Mouse (Mus musculus) lung, postnatal 14 days (tissue): Measurements from ENCODE around the gene Wdpcp.
"Not testable (repeated sequence)": the region's sequence is repeated elsewhere in the genome, so short reads cannot be mapped to it uniquely, and the experiment has no call there.

Experiments used
- DNase-seq: peaks from one replicate; pipeline ENCODE4 v3.0.0; 2021

Gene Wdpcp

DNA sequence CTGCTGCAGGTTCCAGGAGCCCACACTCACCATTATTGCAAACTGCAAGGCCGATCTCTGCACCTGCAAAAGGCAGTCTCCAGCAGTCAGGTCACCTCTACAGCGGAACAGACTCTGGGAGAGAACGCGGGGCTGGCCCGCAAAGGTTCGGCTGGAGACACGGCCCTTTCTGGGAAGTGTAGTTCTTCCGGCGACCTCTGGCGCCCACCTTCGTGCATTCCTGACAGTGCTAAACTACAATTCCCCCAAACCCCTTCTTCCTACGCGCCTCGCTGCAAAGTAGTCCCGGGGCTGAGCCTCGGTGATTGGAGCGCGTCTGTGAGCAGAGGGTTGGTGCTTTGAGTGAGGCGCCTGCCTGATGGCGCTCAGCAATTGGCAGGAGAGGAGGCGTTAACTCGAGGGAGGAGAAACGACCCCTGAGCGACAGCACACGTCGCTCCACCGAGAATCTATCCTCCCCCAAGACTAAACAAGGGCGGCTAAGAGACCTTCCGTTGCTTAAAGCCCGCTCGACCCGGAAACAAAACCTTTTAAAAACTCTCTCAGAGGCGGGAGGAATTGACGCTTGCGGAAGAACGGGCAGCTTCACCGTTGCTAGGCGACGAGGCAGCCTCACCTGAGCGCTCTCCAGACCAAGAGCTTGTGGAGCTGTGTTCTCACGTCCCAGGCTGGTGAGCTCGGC, at the start of gene Wdpcp, which contains the start of gene Mdh1:
Wdpcp (plus strand) TSS at position 536 of the 682 bp plus-strand sequence.
Mdh1 (minus strand) TSS at position 668 of the 682 bp plus-strand sequence.
- DNase-seq, result peak; percentile 91

DNA sequence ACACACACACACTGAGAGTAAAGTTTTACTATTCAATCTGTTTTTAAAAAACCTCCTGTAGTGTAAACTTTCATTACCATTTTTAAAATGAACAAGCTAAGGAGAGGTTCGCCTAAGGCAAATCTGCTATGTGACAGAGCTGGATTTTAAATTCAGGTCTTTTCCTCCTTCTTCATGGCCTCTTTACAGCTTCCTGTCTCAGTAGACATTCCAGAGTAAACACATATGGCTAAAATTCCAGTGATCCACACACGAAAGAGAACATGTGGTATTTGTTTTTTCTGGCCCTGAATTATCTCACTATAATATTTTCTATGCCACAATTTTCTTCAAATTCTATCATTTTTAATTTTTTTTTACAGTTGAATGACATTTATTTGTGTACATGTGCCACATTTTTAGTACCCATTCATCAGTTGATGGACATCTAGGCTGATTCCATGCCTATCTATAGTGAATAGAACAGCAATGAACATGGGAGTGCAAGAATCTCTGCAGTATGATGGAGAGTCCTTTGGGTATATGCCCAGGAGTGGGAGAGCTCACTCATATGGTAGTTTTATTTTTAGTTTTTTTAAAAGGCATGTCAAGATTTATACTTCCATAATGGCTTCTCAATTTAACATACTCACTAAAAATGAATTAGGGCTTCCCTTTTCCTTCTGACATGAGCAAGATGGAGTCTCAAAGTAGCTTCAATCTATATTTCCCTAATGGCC, 43.2 kb upstream of the Wdpcp start:
- DNase-seq, result no peak

DNA sequence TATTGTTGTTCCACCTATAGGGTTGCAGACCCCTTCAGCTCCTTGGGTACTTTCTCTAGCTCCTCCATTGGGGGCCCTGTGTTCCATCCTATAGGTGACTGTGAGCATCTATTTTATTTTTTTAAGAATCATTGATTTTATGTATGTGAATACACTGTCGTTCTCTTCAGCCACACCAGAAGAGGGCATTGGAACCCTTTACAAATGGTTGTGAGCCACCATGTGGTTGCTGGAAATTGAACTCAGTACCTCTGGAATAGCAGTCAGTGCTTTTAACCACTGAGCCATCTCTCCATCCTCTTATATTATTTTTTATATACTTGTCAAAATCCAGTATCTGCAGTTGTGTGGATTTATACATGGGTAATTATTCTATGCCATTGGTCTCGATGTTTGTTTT, 41.2 kb upstream of the Wdpcp start:
- DNase-seq, result not testable (repeated sequence)

DNA sequence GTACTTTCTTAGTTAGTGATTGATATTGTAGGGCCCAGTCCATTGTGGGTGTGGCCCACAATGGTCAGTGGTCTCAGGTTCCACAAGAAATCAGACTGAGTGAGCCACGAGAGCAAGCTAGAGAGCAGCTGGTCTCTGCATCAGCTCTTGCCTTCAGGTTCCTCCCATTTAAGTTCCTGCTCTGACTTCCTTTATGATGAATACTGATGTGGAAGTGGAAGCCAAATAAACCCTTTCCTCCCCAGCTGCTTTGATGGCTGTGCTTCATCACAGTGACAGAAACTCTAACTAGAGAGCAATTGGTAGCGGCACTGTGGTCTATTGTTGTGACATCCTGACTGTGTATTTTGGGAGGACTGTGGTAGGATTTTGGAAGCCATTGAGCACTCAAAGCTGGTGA, 32.0 kb upstream of the Wdpcp start:
- no peak for DNase-seq

DNA sequence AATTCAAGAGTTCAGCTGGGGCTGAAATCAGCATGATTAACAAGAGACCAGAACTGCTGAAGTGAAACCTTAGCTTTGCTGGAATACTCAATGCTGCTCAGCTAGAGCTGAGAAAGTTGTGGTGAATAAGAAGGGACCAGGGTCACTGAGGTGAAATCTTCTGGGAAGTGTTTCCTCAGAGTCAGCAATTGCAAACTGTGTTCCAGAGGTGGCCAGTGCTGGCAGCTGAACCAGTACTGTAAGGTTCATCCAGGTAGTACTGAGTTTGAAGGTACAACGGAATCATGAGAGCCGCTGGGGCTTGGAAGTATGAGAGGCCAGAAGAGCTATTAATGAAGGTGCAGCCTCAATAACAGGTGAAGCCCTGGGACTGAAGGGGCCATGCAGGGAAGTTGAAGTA, 31.4 kb upstream of the Wdpcp start:
- no peak for DNase-seq

- no peak for DNase-seq
Observed at GRCm38 (mm10) chr11:21542731-21543130, 29.3 kb upstream of the Wdpcp start.

- no peak for DNase-seq
Observed at GRCm38 (mm10) chr11:21545021-21545420, 27.0 kb upstream of the Wdpcp start.

- DNase-seq, result no peak
Observed at GRCm38 (mm10) chr11:21545951-21546350, 26.1 kb upstream of the Wdpcp start.

GRCm38 (mm10) chr11:21546671-21547070, 25.4 kb upstream of the Wdpcp start:
- DNase-seq, result no peak

DNA sequence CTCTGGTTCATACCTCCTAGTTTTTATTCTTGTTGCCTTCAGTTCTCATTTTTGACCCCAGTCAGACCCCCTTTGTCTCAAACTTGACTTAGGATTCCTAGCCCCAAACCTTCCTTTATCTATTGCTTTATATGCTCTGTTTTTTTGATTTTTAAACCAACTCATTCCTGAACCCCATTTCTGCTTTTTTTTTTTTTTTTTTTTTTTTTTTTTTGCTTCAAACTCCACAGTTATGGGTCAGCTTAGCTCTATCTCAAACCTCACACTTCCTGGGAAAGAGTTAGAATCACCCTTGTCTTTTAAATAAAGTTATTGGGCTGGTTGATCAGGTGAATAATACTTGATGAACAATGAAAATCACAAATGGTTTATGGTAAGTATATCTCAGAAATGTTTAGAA, 24.5 kb upstream of the Wdpcp start:
- no peak for DNase-seq

DNA sequence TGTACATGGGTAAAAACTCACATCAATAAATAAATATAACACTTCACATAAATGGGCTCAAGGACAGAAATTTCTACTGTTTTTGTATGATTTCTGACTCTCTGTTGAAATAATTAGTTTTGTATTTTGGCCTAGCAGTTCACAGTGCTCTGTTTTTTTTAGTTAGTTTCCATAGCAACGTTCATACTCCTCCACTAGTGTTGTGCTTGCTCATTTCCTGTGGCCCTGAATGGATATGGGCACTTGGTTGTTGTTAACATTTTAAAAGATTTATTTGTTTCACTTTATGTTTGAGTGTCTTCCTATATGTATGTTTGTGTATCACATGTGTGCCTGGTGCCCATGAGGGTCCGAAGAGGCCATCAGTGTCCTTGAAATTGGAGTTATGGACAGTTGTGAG, 23.0 kb upstream of the Wdpcp start:
- no peak for DNase-seq

GRCm38 (mm10) chr11:21549754-21550153, 22.3 kb upstream of the Wdpcp start:
- DNase-seq, result no peak

DNA sequence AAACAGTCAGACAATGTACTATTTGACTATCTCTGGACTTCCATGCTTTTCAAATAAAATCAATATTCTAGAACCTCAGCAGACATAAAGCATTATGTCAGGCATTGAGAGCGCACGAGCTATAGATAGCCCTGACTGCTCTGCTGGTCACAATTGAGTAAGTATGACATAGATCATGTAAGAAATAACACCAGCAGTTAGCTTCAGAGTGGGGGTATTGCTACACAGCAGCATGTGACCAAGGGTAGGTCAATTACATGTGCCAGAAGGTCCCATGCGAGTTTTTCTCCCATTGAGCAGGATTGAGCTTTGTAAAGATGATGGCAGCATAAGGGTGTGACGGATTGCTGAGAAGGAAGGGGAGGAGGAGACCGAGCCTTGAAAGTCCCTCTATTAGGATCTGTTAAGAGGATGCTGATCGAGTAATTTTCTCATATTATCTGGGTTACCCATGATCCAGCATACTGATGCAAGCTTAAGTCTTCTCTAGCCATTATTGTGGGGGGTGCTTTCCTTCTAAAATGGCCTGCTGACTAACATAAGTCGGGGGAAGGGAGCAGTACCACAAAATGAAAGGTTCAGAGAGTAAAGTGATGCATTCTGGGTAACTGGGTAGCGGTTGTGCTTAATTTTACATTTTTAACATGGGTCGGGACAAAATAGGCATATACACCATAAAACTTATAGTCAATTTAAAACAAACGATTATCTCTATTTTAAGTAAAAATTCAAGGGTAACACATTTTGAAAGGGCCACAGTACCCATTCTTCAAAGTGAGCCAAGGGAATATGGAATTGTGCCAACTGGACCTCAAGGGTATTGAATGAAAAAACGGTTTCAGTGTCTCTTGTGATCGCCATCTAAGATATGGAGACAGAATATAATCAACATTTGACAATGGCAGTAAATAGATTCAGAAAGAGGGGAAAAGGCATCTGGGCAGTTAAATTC, 21.5 kb upstream of the Wdpcp start:
- DNase-seq, result no peak

DNA sequence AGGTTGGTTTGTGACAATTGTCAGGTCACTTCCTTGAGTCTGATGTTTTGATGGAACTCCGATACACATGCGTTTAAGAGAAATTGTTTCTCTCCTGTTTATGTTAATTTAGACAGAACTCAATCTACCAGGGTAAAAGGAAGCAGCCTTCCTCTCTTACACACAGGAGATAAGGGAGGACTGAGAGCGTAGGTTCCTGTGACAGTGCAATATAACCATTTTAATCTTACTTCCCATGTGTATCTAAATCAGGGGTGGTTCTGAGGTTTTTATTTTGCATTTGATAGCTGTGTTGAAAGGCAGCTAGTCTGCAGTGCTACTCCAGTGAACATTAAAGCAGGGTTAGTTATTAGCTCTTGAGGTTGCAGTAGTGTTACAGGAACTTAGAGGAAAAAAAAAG, 20.0 kb upstream of the Wdpcp start:
- DNase-seq, result no peak

DNA sequence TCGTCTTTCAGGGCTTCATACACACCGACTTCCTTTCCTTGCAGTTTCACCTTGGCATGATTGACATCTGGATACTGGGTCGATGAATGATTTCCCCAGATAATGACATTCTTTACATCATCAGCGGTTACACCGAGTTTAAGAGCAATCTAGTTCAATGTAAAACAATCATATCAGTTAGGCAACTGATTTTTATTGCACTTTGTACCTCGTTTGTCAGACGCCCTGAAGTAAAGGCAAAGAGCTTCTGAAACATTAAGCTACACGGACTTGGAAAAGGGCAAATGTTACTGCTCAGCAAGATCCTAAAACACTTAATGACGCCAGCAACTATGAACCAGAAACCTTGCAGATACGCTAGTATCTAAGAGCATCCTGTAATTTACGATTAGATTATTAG, 12.3 kb upstream of the Wdpcp start:
- no peak for DNase-seq

GRCm38 (mm10) chr11:21561347-21561746, 10.7 kb upstream of the Wdpcp start:
- no peak for DNase-seq

GRCm38 (mm10) chr11:21563617-21564325, 8.3 kb upstream of the Wdpcp start:
- DNase-seq, result no peak

GRCm38 (mm10) chr11:21564681-21565405, 7.2 kb upstream of the Wdpcp start:
- no peak for DNase-seq

DNA sequence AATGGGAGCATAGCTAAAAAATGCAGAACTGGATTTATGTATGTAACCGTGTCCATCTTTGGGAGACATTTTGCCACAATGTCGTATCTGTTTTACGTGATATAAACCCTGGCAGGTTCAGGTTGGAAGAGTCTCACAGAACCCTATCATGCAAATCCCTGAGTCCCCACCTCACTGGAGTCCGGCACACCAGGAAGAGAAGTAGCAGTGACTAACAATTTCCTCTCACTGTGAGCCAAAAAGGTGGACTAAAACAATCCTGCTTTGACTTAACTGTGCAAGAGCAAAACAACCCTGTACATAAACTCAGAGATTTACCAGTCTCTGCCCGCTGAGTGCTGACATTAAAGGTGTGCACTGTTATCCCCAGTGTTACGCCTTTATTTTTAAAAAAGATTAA, 5.1 kb upstream of the Wdpcp start:
- no peak for DNase-seq

- DNase-seq, result no peak
Observed at GRCm38 (mm10) chr11:21567733-21568132, 4.3 kb upstream of the Wdpcp start.

- DNase-seq, result no peak
Observed at GRCm38 (mm10) chr11:21569002-21569401, 3.0 kb upstream of the Wdpcp start.
